In genomic region chr9:72110627-72111003, GRCm38 (mm10) we compare ENCODE assay signal across 8 mouse cellular contexts. TPM values are rescaled to one million over a fixed set of nuclear protein-coding genes. Genes with fewer than 3 reads are reported as not detected.
DNase-seq lines count a peak whose midpoint lies in the region; ATAC-seq and TF ChIP-seq lines count a peak whose summit lies in the region.

No protein-coding gene starts in this region.

- H3K9me3 ChIP-seq in embryonic facial prominence, embryonic 10.5 days, result no peaks in the 10 kb centered on the region
- H3K9me3 ChIP-seq in kidney, embryonic 16.5 days (ENCODE audit: low read length), result no peaks in the 10 kb centered on the region
- no peaks in the 10 kb centered on the region for H3K9me3 ChIP-seq in liver, embryonic 15.5 days (replicated peaks)
- no peaks in the 10 kb centered on the region for H3K9me3 ChIP-seq in neural tube, embryonic 12.5 days

- H3K79me2 ChIP-seq in C2C12 (ENCODE audit: control insufficient read depth, insufficient read depth), result peaks cover 58% of the 10 kb centered on the region

- under 1% methylated on average over 23 of the region's 23 CpGs for WGBS in embryonic facial prominence, embryonic 10.5 days
- 0% methylated on average over 17 of the region's 23 CpGs for WGBS in kidney, embryonic 16.5 days
- WGBS in liver, embryonic 15.5 days (ENCODE audit: insufficient replicate concordance), result under 1% methylated on average over 23 of the region's 23 CpGs
- under 1% methylated on average over 22 of the region's 23 CpGs for WGBS in neural tube, embryonic 12.5 days

- H3K36me3 ChIP-seq in C2C12 (ENCODE audit: control insufficient read depth, insufficient read depth), result peaks cover 32% of the 10 kb centered on the region
- H3K36me3 ChIP-seq in embryonic facial prominence, embryonic 10.5 days (replicated peaks), result peaks cover 27% of the 10 kb centered on the region
- 0 out of 2 replicates have a peak, but pooled peaks cover 3% of the 10 kb centered on the region for H3K36me3 ChIP-seq in kidney, embryonic 16.5 days (ENCODE audit: insufficient read depth, low read length)
- peaks cover 4% of the 10 kb centered on the region; the same call in 1 of the 2 replicates for H3K36me3 ChIP-seq in liver, embryonic 15.5 days (replicated peaks)
- no peaks in the 10 kb centered on the region for H3K36me3 ChIP-seq in neural tube, embryonic 12.5 days

- DNase-seq in R1 (ENCODE audit: low read depth, low spot score), result peak; percentile 77
- DNase-seq in embryonic facial prominence, embryonic 10.5 days (ENCODE audit: low spot score), result peak; percentile 65
- peak; percentile 12 to 23 for DNase-seq in heart, adult 9 months (ENCODE audit: low spot score in 2 of 2)
- DNase-seq in Muller cell, postnatal 12 days (ENCODE audit: inconsistent ontology term), result no peak

- TF ChIP-seq CTCF in C2C12 (IDR thresholded peaks at IDR 0.05; ENCODE audit: control insufficient read depth, insufficient read depth, insufficient read length), result no peak

- peak overlapping the region; percentile 66 for H3K4me3 ChIP-seq in C2C12 (ENCODE audit: insufficient read depth, poor library complexity, severe bottlenecking)
- peak overlapping the region; percentile 97 for H3K4me3 ChIP-seq in embryonic facial prominence, embryonic 10.5 days
- H3K4me3 ChIP-seq in kidney, embryonic 16.5 days (ENCODE audit: low read length), result peak overlapping the region; percentile 98
- H3K4me3 ChIP-seq in liver, embryonic 15.5 days (replicated peaks), result peak overlapping the region; percentile 98
- peak overlapping the region; percentile 96 for H3K4me3 ChIP-seq in neural tube, embryonic 12.5 days

- peak overlapping the region; percentile 68 for H3K4me2 ChIP-seq in kidney, embryonic 16.5 days (replicated peaks; ENCODE audit: low read depth, low read length)
- H3K4me2 ChIP-seq in liver, embryonic 15.5 days, result peak overlapping the region; percentile 96
- H3K4me2 ChIP-seq in neural tube, embryonic 12.5 days (replicated peaks), result peak overlapping the region; percentile 76

- H3K9ac ChIP-seq in kidney, embryonic 16.5 days (replicated peaks; ENCODE audit: low read length), result peak overlapping the region; percentile 100
- peak overlapping the region; percentile 96 for H3K9ac ChIP-seq in liver, embryonic 15.5 days
- peak overlapping the region; percentile 99 for H3K9ac ChIP-seq in neural tube, embryonic 12.5 days

- H3K79me3 ChIP-seq in C2C12 (ENCODE audit: low read depth), result peaks cover 48% of the 10 kb centered on the region

- H3K27ac ChIP-seq in embryonic facial prominence, embryonic 10.5 days (replicated peaks), result peak overlapping the region; percentile 100
- peak overlapping the region; percentile 97 for H3K27ac ChIP-seq in kidney, embryonic 16.5 days (ENCODE audit: low read length)
- H3K27ac ChIP-seq in liver, embryonic 15.5 days (replicated peaks), result peak overlapping the region; percentile 84
- H3K27ac ChIP-seq in neural tube, embryonic 12.5 days, result peak overlapping the region; percentile 92

- ATAC-seq in kidney, embryonic 16.5 days (ENCODE audit: low FRiP score, low TSS enrichment), result no peak
- peak; percentile 43; the same call in 1 of the 2 replicates for ATAC-seq in liver, embryonic 15.5 days (ENCODE audit: insufficient read depth)
- peak; percentile 51 for ATAC-seq in neural tube, embryonic 12.5 days (ENCODE audit: low FRiP score, low read depth)

- peak overlapping the region; percentile 87 for H3ac ChIP-seq in C2C12 (ENCODE audit: control insufficient read depth, insufficient read length, low read depth)

- H3K4me1 ChIP-seq in embryonic facial prominence, embryonic 10.5 days, result peaks cover 27% of the 10 kb centered on the region
- H3K4me1 ChIP-seq in kidney, embryonic 16.5 days (ENCODE audit: insufficient read depth, low read length), result peaks cover 19% of the 10 kb centered on the region
- peaks cover 21% of the 10 kb centered on the region for H3K4me1 ChIP-seq in liver, embryonic 15.5 days (replicated peaks)
- H3K4me1 ChIP-seq in neural tube, embryonic 12.5 days, result peaks cover 12% of the 10 kb centered on the region

- H3K27me3 ChIP-seq in C2C12 (ENCODE audit: control insufficient read depth, insufficient read depth, insufficient read length), result no peaks in the 10 kb centered on the region
- peaks cover 10% of the 10 kb centered on the region; the same call in 1 of the 2 replicates for H3K27me3 ChIP-seq in embryonic facial prominence, embryonic 10.5 days (replicated peaks; ENCODE audit: low read depth, poor library complexity, severe bottlenecking)
- H3K27me3 ChIP-seq in kidney, embryonic 16.5 days (ENCODE audit: insufficient read depth, low read length), result no peaks in the 10 kb centered on the region
- peaks cover 13% of the 10 kb centered on the region for H3K27me3 ChIP-seq in liver, embryonic 15.5 days
- no peaks in the 10 kb centered on the region for H3K27me3 ChIP-seq in neural tube, embryonic 12.5 days (replicated peaks)

TF ChIP-seq in C2C12, 6 proteins besides CTCF, POLR2A, EP300 and RAD21:
- TF ChIP-seq MYOD1 (IDR thresholded peaks at IDR 0.05; ENCODE audit: control insufficient read depth, insufficient read length, low read depth) (no peak), USF1 (IDR thresholded peaks at IDR 0.05; ENCODE audit: low read depth) (no peak), CEBPB (IDR thresholded peaks at IDR 0.05; ENCODE audit: low read depth) (no peak), MAX (IDR thresholded peaks at IDR 0.05) (no peak), FOSL1 (IDR thresholded peaks at IDR 0.05; ENCODE audit: insufficient read depth, low read length, poor library complexity, severe bottlenecking) (no peak), MYOG (IDR thresholded peaks at IDR 0.05; ENCODE audit: control insufficient read depth, extremely low read depth, insufficient read length) (no peak)

RNA-seq across cellular contexts. Expression of gene Tcf12, which starts 1.1 kb away (rescaled TPM):
- 26.2 TPM for polyA plus RNA-seq in C2C12 (2012; fragmentation: generic; extraction: Trizol)
- polyA plus RNA-seq in embryonic facial prominence, embryonic 10.5 days (2016; fragmentation: Nextera tagmentation; extraction: Ambion mirVana), result 160 and 169 TPM in 2 replicates
- 56.5 and 65.5 TPM in 2 replicates for polyA plus RNA-seq in kidney, embryonic 16.5 days (2015; fragmentation: Nextera tagmentation; extraction: Ambion mirVana)
- polyA plus RNA-seq in liver, embryonic 15.5 days (2015; fragmentation: Nextera tagmentation; extraction: Ambion mirVana), result 8.4 and 9.5 TPM in 2 replicates
- 197 and 213 TPM in 2 replicates for polyA plus RNA-seq in neural tube, embryonic 12.5 days (2016; fragmentation: Nextera tagmentation; extraction: Ambion mirVana)
